Mouse (Mus musculus) 416B (cell line): ENCODE data around the gene Btbd9.

Experiments used
- DNase-seq: peaks from one replicate; pipeline ENCODE4 v3.0.0; 2011; ENCODE audit warnings: low read depth

Btbd9 gene

GRCm38 (mm10) chr17:30452363-30452762 lies 123.9 kb downstream of the Btbd9 start:
- no peak for DNase-seq

- DNase-seq = no peak
These were observed 127.7 kb downstream of the Btbd9 start for GRCm38 (mm10) chr17:30448562-30448961.

- DNase-seq = no peak
These were observed 130.4 kb downstream of the Btbd9 start for GRCm38 (mm10) chr17:30445805-30446441.

GRCm38 (mm10) chr17:30439702-30440101 lies 136.6 kb downstream of the Btbd9 start:
- DNase-seq = peak; percentile 29

- DNase-seq = peak; percentile 81
These were observed 137.5 kb downstream of the Btbd9 start for GRCm38 (mm10) chr17:30438786-30439185.

- no peak for DNase-seq
These were observed 140.2 kb downstream of the Btbd9 start for GRCm38 (mm10) chr17:30436021-30436461.

- no peak for DNase-seq
These were observed 140.8 kb downstream of the Btbd9 start for GRCm38 (mm10) chr17:30435478-30435877.

GRCm38 (mm10) chr17:30432094-30432493 lies 144.2 kb downstream of the Btbd9 start:
- no peak for DNase-seq

- DNase-seq = no peak
These were observed 145.2 kb downstream of the Btbd9 start for GRCm38 (mm10) chr17:30430961-30431640.

GRCm38 (mm10) chr17:30428661-30429060 lies 147.6 kb downstream of the Btbd9 start:
- no peak for DNase-seq

- no peak for DNase-seq
These were observed 152.9 kb downstream of the Btbd9 start for GRCm38 (mm10) chr17:30423256-30423852.

- DNase-seq = no peak
These were observed 154.0 kb downstream of the Btbd9 start for GRCm38 (mm10) chr17:30422278-30422677.

GRCm38 (mm10) chr17:30421256-30421655 lies 155.0 kb downstream of the Btbd9 start:
- DNase-seq = no peak

GRCm38 (mm10) chr17:30419494-30419893 lies 156.8 kb downstream of the Btbd9 start:
- peak; percentile 22 for DNase-seq

- DNase-seq = peak; percentile 78
These were observed 157.8 kb downstream of the Btbd9 start for GRCm38 (mm10) chr17:30418510-30418909.

- DNase-seq = no peak
These were observed 159.2 kb downstream of the Btbd9 start for GRCm38 (mm10) chr17:30417106-30417505.

- DNase-seq = no peak
These were observed 160.6 kb downstream of the Btbd9 start for GRCm38 (mm10) chr17:30415693-30416092.

- DNase-seq = no peak
These were observed 163.3 kb downstream of the Btbd9 start for GRCm38 (mm10) chr17:30412991-30413390.

- DNase-seq = no peak
These were observed 170.3 kb downstream of the Btbd9 start for GRCm38 (mm10) chr17:30406002-30406401.

GRCm38 (mm10) chr17:30402871-30403270 lies 173.4 kb downstream of the Btbd9 start:
- no peak for DNase-seq

GRCm38 (mm10) chr17:30395261-30395660 lies 181.0 kb downstream of the Btbd9 start:
- no peak for DNase-seq

GRCm38 (mm10) chr17:30392031-30392430 lies 184.3 kb downstream of the Btbd9 start:
- no peak for DNase-seq

GRCm38 (mm10) chr17:30391220-30391619 lies 185.1 kb downstream of the Btbd9 start:
- no peak for DNase-seq
